Mouse (Mus musculus) liver, embryonic 14.5 days (tissue): ENCODE data around the gene Ccdc42.
A peak's percentile ranks its signal among the peaks of the same experiment; 100 is the strongest.

Source experiments
- CTCF ChIP-seq: IDR thresholded peaks from 2 replicates; pipeline ENCODE4 v1.5.1; 2016; ENCODE audit warnings: antibody characterized with exemption, low read depth, control low read depth
- EP300 ChIP-seq: IDR thresholded peaks from 2 replicates; pipeline ENCODE4 v1.6.1; 2016; ENCODE audit warnings: antibody characterized with exemption, low read depth

DNA sequence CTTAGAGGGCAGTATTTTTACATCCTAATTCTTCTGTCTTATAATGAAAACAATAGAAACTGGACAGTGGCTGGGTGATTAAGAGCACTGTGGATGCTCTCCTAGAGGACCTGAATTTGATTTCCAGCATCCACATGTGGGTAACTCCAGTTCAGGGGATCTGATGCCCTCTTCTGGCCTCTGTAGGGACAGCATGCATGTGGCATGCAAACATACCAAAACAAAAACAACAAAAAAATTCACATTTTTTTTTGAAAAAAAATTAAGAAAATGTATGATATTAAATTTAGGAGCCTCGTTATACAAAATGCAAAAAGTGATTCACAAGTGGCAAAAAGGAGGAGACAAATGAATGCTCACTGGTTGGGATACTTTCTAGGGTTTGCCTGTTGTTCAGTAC is 27.3 kb upstream of the Ccdc42 start:
- peak; percentile 28; the same call in 1 of the 2 replicates for TF ChIP-seq CTCF
- TF ChIP-seq EP300, result no peak
